10 mouse cellular contexts compared by ENCODE assay signal in the genomic region with DNA sequence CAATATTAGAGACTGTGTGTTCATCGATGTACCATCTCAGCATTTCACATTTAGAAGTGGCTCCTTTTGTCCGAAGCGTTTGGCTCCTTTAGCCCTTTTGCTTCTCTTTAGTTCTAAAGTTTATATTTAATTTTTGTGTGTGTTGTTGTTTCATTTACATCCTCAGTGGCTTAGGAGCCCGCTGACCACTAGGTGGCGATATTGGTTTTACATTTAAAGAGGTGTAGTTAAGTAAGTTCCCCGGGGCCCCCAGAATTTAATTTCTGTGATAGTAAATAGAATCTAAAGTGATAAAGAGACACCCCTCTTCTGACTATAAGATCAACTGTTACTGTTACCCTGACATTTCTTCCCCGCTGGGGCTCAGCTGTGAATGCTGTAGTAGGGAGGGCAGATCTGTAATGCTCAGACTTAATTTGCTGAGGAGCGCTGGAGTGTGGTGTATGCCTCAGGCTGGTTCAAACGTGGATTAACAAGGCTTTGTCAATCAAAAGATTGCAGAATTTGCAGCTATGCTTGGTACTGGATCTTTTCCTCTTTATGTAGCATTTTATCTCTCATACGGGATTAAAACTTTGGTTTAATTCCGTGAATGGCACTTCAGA. TPM values are rescaled to one million over a fixed set of nuclear protein-coding genes. Genes with fewer than 3 reads are reported as not detected.
DNase-seq lines count a peak whose midpoint lies in the region; ATAC-seq lines count a peak whose summit lies in the region.
"Had no signal": no experiment of that assay in that cellular context is flagged by ENCODE, and none has a peak within 500 bp of the region (broad histone marks: within the 10 kb centered on the region; RNA-seq: fewer than 3 reads in every experiment).

No protein-coding gene starts in this region.

- 0 out of 2 replicates have a peak, but pooled peaks cover 2% of the 10 kb centered on the region for H3K9me3 ChIP-seq in liver, embryonic 11.5 days (ENCODE audit: control insufficient read depth, low read length)
- H3K9me3 ChIP-seq in forebrain, embryonic 16.5 days (ENCODE audit: control insufficient read depth, low read length), result peaks cover 3% of the 10 kb centered on the region; the same call in 1 of the 2 replicates
- H3K9me3 ChIP-seq in hindbrain, embryonic 14.5 days (ENCODE audit: control insufficient read depth, low read length), result no peaks in the 10 kb centered on the region
- H3K9me3 ChIP-seq in neural tube, embryonic 13.5 days, result no peaks in the 10 kb centered on the region
- H3K9me3 ChIP-seq: embryonic facial prominence, embryonic 15.5 days had no signal

- H3K4me2 ChIP-seq in liver, embryonic 11.5 days, result no peak overlapping the region
- H3K4me2 ChIP-seq in forebrain, embryonic 16.5 days (ENCODE audit: low read length), result no peak overlapping the region
- peak overlapping the region; percentile 14; the same call in 1 of the 2 replicates for H3K4me2 ChIP-seq in hindbrain, embryonic 14.5 days (replicated peaks)
- peak overlapping the region; percentile 18; the same call in 1 of the 2 replicates for H3K4me2 ChIP-seq in neural tube, embryonic 13.5 days
- H3K4me2 ChIP-seq: embryonic facial prominence, embryonic 15.5 days had no signal

- intact Hi-C loops in left cerebral cortex, postnatal 4 days (cut with DNase I), result loop anchor here (10.0 kb wide), 2 partner anchors 132 to 302 kb away; a partner anchor contains a TSS

- H3K36me3 ChIP-seq in liver, embryonic 11.5 days (ENCODE audit: control insufficient read depth, insufficient read depth, low read length), result peaks cover 2% of the 10 kb centered on the region; the same call in 1 of the 2 replicates
- no peaks in the 10 kb centered on the region for H3K36me3 ChIP-seq in forebrain, embryonic 16.5 days (ENCODE audit: control insufficient read depth, insufficient read depth)
- H3K36me3 ChIP-seq in hindbrain, embryonic 14.5 days (replicated peaks; ENCODE audit: control insufficient read depth, insufficient read depth), result no peaks in the 10 kb centered on the region
- peaks cover 8% of the 10 kb centered on the region for H3K36me3 ChIP-seq in neural tube, embryonic 13.5 days
- H3K36me3 ChIP-seq: embryonic facial prominence, embryonic 15.5 days had no signal

- peak; percentile 71 for DNase-seq in liver
- no peak for DNase-seq in liver, embryonic 11.5 days (ENCODE audit: low spot score)
- DNase-seq in adrenal gland, postnatal 25 days, result peak; percentile 48
- DNase-seq in hindbrain, embryonic 14.5 days (ENCODE audit: low spot score), result peak; percentile 90
- DNase-seq in left cerebral cortex, postnatal 4 days, result peak; percentile 66
- peak; percentile 30 to 41 for DNase-seq in thymus, postnatal 36 days

- 47% methylated on average over 11 of the region's 11 CpGs for WGBS in liver, embryonic 11.5 days
- 44% methylated on average over 11 of the region's 11 CpGs for WGBS in forebrain, embryonic 16.5 days
- WGBS in hindbrain, embryonic 14.5 days, result 48% methylated on average over 11 of the region's 11 CpGs
- 47% methylated on average over 11 of the region's 11 CpGs for WGBS in neural tube, embryonic 13.5 days

- H3K27me3 ChIP-seq in liver, embryonic 11.5 days (replicated peaks; ENCODE audit: control insufficient read depth, insufficient read depth, low read length), result no peaks in the 10 kb centered on the region
- H3K27me3 ChIP-seq in forebrain, embryonic 16.5 days (replicated peaks; ENCODE audit: control insufficient read depth, insufficient read depth, low read length), result no peaks in the 10 kb centered on the region
- no peaks in the 10 kb centered on the region for H3K27me3 ChIP-seq in hindbrain, embryonic 14.5 days (ENCODE audit: control insufficient read depth, insufficient read depth, low read length)
- no peaks in the 10 kb centered on the region for H3K27me3 ChIP-seq in neural tube, embryonic 13.5 days
- H3K27me3 ChIP-seq: embryonic facial prominence, embryonic 15.5 days; megakaryocyte, embryonic 14.5 days had no signal

- no peaks in the 10 kb centered on the region for H3K4me1 ChIP-seq in liver, embryonic 11.5 days (replicated peaks; ENCODE audit: control insufficient read depth, insufficient read depth, low read length)
- peaks cover 12% of the 10 kb centered on the region for H3K4me1 ChIP-seq in forebrain, embryonic 16.5 days (replicated peaks; ENCODE audit: control insufficient read depth, insufficient read depth, low read length)
- H3K4me1 ChIP-seq in hindbrain, embryonic 14.5 days (replicated peaks; ENCODE audit: control insufficient read depth, insufficient read depth, low read length), result peaks cover 14% of the 10 kb centered on the region
- H3K4me1 ChIP-seq in neural tube, embryonic 13.5 days (replicated peaks), result peaks cover 26% of the 10 kb centered on the region
- H3K4me1 ChIP-seq: megakaryocyte, embryonic 14.5 days had no signal

- no peak; the same call in 1 of the 2 replicates for ATAC-seq in liver, embryonic 11.5 days (replicated peaks; ENCODE audit: low FRiP score)
- ATAC-seq in forebrain, embryonic 16.5 days, result peak; percentile 35; the same call in 1 of the 2 replicates
- peak; percentile 84 for ATAC-seq in hindbrain, embryonic 14.5 days (ENCODE audit: low FRiP score)
- ATAC-seq in neural tube, embryonic 13.5 days (ENCODE audit: low read depth), result no peak

- H3K9ac ChIP-seq in liver, embryonic 11.5 days (ENCODE audit: low read depth, low read length), result no peak overlapping the region
- no peak overlapping the region for H3K9ac ChIP-seq in forebrain, embryonic 16.5 days (replicated peaks; ENCODE audit: low read depth, low read length)
- H3K9ac ChIP-seq in hindbrain, embryonic 14.5 days, result no peak overlapping the region
- H3K9ac ChIP-seq in neural tube, embryonic 13.5 days, result no peak overlapping the region
- H3K9ac ChIP-seq: embryonic facial prominence, embryonic 15.5 days had no signal

- H3K4me3 ChIP-seq in liver, embryonic 11.5 days (ENCODE audit: low read depth, low read length), result no peak overlapping the region
- no peak overlapping the region for H3K4me3 ChIP-seq in forebrain, embryonic 16.5 days (replicated peaks; ENCODE audit: low read length)
- H3K4me3 ChIP-seq in hindbrain, embryonic 14.5 days (replicated peaks; ENCODE audit: low read length), result no peak overlapping the region
- no peak overlapping the region for H3K4me3 ChIP-seq in neural tube, embryonic 13.5 days
- H3K4me3 ChIP-seq: embryonic facial prominence, embryonic 15.5 days; megakaryocyte, embryonic 14.5 days had no signal

- no peak overlapping the region for H3K27ac ChIP-seq in liver, embryonic 11.5 days (ENCODE audit: low read depth, low read length)
- no peak overlapping the region for H3K27ac ChIP-seq in forebrain, embryonic 16.5 days (ENCODE audit: low read length)
- H3K27ac ChIP-seq in hindbrain, embryonic 14.5 days, result peak overlapping the region; percentile 56
- H3K27ac ChIP-seq in neural tube, embryonic 13.5 days (replicated peaks), result peak overlapping the region; percentile 74
- H3K27ac ChIP-seq: embryonic facial prominence, embryonic 15.5 days had no signal

RNA-seq across cellular contexts. Expression of a gene that starts 35.2 kb away (rescaled TPM):
- polyA plus RNA-seq in liver, embryonic 11.5 days (2014; fragmentation: Nextera tagmentation; extraction: Ambion mirVana), result 13.2 and 13.4 TPM in 2 replicates
- total RNA-seq in adrenal gland, postnatal 25 days (2021), result 25.3 and 25.7 TPM in 2 replicates
- 13.4 and 14.4 TPM in 2 replicates for polyA plus RNA-seq in forebrain, embryonic 16.5 days (2015; fragmentation: Nextera tagmentation; extraction: Ambion mirVana)
- polyA plus RNA-seq in hindbrain, embryonic 14.5 days (2014; fragmentation: Nextera tagmentation; extraction: Ambion mirVana), result 15.9 and 18.8 TPM in 2 replicates
- 10 to 100 TPM; 27.0 to 33.5 TPM for total RNA-seq in left cerebral cortex, postnatal 4 days (2021)
- polyA plus RNA-seq in neural tube, embryonic 13.5 days (2015; fragmentation: Nextera tagmentation; extraction: Ambion mirVana), result 14.5 and 16.1 TPM in 2 replicates

Comparison
In these comparisons a context has a peak if more than half of its experiments do, and no peak if none do; other contexts are left out.
1. ATAC-seq: peak in forebrain, embryonic 16.5 days (single experiment) and hindbrain, embryonic 14.5 days (single experiment); none in liver, embryonic 11.5 days (single experiment) and neural tube, embryonic 13.5 days (single experiment).
2. H3K27ac ChIP-seq: peak in hindbrain, embryonic 14.5 days (single experiment) and neural tube, embryonic 13.5 days (single experiment); none in liver, embryonic 11.5 days (single experiment) and forebrain, embryonic 16.5 days (single experiment).
3. H3K4me2 ChIP-seq: peak in hindbrain, embryonic 14.5 days (single experiment) and neural tube, embryonic 13.5 days (single experiment); none in liver, embryonic 11.5 days (single experiment) and forebrain, embryonic 16.5 days (single experiment).